Mouse (Mus musculus) cerebellum, postnatal 36 days (tissue): Measurements from ENCODE around the gene Sirpa.

ENCODE experiments used
- DNase-seq, 2 experiments: peaks; one replicate each; pipeline ENCODE4 v3.0.0; 2021 to 2022; ENCODE audit warnings: mixed read lengths in 2 of 2

The Sirpa gene

DNA sequence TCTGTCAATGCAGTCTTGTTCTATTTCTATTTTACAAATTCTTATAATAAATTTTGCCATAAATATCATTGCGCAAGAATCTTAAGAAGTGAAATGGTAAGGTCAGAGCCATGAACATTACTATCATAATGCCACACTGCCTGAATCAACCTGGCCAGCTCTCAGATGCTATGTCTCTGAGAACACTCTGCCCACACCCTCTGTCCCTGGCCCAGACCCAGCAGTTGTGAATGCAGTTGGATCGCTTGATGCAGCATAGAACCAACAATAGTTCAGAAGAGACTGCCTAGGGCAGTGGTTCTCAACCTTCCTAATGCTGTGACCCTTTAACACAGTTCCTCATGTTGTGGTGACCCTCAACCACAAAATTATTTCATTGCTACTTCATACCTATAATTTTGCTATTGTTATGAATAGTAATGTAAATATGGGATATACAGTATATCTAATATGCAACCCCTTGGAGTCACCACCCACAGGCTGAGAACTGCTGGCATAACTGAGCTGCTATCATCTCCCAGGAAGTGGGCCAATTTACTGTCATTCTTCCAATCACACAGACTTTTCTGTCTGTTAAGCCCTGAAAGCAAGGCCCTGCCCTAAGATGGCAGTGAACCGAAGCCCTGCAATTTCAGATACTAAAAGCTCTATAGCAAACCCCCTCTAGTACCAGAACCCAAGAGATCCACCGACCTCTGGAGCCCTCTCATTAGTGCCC, 61.8 kb downstream of the Sirpa start:
- DNase-seq = no peak

DNA sequence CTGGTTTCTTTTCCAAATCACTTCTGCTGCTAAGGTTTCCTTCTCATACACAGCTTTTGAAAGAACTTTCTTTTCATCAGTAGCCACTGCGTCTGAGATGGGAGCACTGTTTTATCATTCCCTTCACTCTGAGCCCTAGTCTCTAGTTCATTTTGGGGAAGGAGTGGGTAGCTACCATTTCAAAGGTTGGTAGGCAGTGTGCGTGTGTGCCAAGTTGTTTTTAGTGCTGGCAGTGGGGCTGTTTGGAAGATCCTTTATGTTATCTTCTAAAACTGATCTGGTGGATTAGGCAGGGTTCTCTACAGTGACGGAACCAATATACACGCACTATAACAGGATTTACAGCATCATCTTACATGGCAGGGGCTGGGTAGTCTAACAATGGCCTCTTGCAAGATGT, 62.4 kb downstream of the Sirpa start:
- no peak for DNase-seq

DNA sequence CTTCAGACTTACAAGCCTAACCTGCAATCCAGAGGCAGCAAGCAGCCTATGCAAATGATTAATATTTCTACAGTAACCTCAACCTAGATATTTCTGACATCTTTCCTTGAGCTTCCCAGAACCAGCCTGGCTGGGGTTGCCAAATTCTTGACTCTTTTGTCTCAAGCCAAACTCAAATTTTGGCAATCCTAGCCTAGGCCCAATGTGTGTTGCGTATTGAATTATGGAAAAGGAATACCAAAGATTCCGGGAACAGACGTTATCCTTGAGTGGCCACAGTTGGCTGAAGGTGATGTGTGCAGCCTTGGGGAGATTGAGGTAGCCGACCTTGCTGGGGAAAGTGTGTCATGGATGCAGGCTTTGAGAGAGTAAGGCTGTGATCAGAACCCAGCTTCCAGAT, 66.2 kb downstream of the Sirpa start:
- no peak for DNase-seq

DNA sequence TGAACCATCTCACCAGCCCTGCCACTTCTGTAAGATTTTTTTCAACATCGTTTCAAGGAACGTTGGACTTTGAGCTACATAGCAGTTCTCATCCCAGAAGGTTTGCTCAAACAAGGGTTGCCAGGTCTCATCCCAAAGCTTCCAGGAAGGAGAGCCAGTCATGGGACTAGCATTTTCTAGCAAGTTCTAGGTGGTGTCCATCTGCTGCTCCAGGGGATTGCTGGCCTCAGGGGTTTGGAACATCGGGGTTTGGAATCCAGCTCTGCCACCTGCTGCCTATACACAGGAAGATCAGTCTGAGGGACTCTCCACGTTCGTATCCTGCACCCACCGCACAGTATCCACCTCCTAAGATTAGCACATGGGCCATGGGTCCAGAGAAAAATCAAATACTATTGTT, 67.4 kb downstream of the Sirpa start:
- DNase-seq = peak; percentile 17 to 36

DNA sequence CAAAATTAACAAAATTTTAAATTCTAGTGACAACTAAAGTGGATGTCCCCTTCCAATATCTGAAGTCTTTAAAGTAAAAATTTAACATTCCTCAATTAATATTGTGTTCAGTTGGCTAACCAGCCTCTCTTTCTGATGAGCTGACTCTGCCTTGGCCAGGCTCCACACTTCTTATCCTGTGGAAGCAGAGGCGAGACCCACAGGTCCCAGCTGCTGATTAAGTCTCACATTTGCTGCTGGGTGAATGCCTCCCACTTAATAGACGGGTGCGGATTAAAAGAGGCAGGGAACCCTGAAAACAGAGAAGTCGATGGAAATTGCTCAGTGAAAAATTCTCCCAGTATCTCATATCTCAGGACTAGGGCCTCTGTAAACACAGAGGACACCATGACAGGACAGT, 69.8 kb downstream of the Sirpa start:
- no peak for DNase-seq

DNA sequence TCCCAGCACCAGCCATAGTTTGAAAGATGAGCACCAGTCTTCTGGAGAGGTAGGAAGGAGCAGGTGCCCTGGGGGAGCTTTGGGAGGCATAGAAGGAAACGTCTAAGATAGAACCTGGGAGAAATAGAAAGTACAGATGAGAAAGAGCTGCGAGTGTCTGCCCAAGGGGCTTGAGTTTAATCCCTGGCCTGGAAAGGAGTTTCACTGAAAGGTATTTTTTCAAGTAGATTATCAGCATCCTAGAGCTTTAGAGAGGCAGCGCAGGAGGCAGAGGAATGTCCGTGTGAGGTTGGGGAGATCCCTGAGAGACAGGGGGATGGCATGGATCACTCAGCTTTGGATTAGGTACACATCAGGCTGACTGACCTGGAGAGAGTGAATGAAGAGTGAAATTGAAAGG, 79.3 kb downstream of the Sirpa start:
- no peak for DNase-seq

DNA sequence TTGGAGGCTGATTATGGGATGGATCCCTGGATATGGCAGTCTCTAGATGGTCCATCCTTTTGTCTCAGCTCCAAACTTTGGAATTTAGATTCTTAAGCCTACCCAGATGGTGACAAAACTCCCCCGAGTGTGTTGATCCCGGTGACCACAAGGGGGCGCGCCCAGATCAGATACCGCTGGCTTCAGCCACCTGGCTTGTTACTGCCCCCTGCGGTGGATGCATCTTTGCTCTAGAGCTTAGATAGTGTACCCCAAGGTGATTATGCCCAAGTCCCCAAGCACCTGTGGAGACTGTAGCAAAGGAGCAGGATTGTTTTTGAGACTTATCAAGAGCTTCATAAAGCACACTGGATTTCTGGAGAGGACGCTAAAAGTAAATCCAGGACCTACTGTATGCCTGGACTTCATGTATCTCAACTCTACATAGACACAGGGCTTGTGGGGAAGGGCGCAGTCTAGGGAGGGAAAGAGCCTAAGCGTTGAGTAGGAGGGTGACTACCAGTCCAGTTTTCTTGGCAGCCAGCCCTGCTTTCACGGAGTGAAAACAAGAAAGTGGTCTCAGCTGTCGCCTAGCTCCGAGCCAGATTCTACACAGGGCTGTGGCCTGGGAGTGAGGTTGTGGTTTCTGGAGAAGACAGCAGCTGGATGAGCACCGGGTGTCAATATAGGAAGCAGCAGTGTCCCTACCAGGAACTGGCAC, 82.5 kb downstream of the Sirpa start:
- peak; percentile 89 for DNase-seq

DNA sequence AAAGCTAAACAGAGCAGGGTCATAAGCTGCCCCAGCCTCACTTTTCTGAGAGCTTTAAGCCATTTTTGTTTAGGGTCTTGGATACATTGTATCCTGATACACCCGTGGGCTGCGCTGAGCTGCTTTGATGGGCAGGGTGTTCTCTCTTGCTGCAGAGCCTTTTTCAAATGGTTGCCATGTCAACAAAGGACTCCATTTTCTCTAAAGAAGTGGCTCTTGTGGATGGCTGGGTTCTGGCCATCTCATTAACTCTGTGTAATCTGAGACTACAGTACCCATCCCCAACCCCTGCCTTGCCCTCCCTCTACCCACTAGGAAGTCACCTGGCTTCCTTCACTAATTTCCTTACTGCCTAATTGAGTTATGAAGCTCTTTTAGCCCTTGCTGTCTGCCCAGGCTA, 85.0 kb downstream of the Sirpa start:
- no peak for DNase-seq

DNA sequence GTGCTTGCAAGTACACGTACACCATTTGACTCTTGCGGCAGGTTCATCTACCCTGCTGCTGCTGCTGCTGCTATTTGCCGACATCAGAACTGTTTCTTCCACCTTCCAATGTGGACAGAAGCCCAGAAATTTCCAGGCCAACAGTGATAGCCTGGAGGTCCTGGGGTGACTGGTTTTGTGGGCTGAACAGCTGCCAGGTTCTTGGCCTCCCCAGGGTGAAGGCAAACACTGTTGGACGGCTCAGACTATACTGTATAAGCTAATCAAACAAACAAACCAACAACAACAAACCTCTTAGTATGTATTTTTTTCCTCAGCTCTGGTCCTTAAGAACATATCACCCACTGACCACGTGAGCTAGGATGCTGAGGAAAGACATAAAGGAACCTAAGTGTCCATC, 86.4 kb downstream of the Sirpa start:
- no peak for DNase-seq

DNA sequence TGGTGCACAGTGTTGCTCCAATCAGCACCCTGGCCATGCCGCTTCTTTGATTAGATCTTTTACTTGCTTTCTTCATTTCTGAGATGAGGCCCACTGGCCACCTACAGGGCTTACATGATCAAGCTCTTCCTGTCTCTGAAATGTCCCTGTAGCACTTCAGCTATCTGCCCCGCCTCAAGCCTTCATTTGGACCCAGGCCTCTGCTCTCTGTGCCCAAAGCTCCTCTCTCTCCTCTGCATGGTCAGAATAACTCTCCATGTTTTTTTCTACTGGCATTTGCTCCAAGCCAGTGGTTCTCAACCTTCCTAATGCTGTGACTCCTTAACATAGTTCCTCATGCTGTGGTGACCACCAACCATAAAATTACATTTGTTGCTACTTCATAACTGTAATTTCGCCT, 87.6 kb downstream of the Sirpa start:
- no peak for DNase-seq
